Mouse (Mus musculus) liver, embryonic 14.5 days (tissue): Measurements from ENCODE around the gene Lpp.

Experiments used
- CTCF ChIP-seq: IDR thresholded peaks from 2 replicates; pipeline ENCODE4 v1.5.1; 2016; ENCODE audit warnings: antibody characterized with exemption, low read depth, control low read depth
- EP300 ChIP-seq: IDR thresholded peaks from 2 replicates; pipeline ENCODE4 v1.6.1; 2016; ENCODE audit warnings: antibody characterized with exemption, low read depth

DNA sequence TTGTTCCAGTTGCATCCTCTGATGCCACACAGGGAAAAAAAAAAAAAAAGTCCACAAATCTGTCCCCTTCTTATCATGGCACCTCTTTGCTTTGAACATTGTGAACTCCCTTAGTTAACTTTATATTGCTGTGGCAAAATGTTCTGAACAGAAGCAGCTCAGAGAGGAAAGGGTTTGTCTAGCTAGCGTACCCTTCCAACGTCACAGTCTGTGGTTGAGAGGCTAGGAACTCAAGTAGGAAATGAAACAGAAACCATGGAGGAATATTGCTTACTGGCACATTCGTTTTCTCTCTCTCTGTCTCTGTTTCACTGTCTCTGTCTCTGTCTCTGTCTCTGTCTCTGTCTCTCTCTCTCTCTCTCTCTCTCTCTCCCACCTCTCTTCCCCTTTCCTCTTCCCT is 631.3 kb downstream of the Lpp start:
- TF ChIP-seq CTCF (no peak), EP300 (no peak)
